Mouse (Mus musculus) C2C12 (cell line): ENCODE results near the gene Ecsit.

Source experiments
- CTCF ChIP-seq: IDR thresholded peaks from one replicate; pipeline ENCODE4 v1.5.1; 2011; ENCODE audit not compliant: control insufficient read depth, insufficient read depth, insufficient read length
- MAX ChIP-seq: IDR thresholded peaks from one replicate; pipeline ENCODE4 v1.6.1; 2011; ENCODE audit warnings: mild to moderate bottlenecking, control low read depth

DNA sequence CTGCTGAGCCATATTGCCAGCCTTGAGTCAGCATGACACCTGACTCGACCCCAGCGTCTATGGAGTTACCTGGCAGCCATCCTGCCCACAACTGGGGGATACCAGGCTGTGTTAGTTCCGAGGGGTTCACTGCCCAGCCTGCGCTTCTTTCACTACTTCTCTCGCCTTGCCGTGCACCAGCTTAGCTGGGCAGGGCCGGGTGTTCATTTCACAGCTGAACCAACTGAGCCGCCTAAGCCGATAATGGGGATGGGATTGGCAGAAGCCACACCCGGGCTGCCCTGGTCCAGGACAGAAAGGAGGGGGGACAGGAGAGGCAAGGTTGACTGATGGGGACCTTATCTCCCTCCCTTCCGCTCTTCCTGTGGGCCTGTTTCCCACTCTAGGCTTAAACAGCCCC lies 35.9 kb downstream of the Ecsit start:
- TF ChIP-seq CTCF (no peak), MAX (no peak)
